ENCODE assay signal across 10 mouse cellular contexts in the genomic region with DNA sequence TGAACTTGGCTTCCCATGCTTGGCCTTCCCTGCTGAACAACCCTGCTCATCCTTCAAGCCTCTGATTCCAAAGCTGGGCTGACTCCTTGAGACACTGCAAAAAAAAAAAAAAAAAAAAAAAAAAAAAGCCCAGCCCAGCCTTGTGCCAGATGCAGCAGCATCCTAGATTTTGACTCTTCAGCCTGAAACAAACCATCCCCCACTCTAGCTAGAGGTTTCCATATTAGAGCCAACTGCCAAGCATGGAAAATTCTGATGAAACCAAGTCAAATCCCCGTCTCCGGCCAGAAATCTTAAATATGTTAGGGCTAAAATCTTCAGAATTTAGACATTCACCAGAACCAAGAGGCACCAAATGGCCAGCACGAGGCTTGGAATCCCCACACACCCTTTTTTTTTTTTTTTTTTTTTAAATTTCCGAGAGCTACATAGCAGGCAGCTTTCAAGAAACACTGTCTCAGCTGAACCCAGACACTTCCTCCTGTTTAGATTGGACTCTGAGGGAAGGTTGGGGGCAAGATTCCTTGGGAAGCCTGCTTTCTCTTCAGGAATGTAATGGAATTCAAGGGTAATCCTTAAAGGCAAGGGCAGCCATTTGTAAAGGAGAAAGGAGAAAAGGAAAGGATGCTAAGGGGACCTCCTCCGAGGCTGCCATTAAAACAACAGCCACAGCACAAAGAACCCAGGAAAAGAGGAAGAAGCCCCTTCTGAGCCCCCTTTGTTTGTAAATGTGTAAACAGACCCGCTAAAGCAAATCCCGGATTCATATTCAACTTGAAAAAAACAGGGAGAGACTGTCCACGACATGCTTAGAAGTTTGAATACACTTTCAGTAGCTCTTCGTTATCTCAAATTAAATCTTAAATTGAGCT.
A peak's percentile ranks its signal among the peaks of the same experiment; 100 is the strongest.
DNase-seq lines count a peak whose midpoint lies in the region; ATAC-seq and TF ChIP-seq lines count a peak whose summit lies in the region.
"Had no signal": no experiment of that assay in that cellular context is flagged by ENCODE, and none has a peak within 500 bp of the region (broad histone marks: within the 10 kb centered on the region; RNA-seq: fewer than 3 reads in every experiment).

No protein-coding gene starts in this region.

- no peaks in the 10 kb centered on the region for H3K36me3 ChIP-seq in heart, embryonic 11.5 days (ENCODE audit: control insufficient read depth, insufficient read depth, low read length)
- no peaks in the 10 kb centered on the region for H3K36me3 ChIP-seq in midbrain, embryonic 10.5 days
- no peaks in the 10 kb centered on the region for H3K36me3 ChIP-seq in midbrain, postnatal 0 days (ENCODE audit: insufficient read depth, low read length)
- H3K36me3 ChIP-seq in intestine, embryonic 14.5 days (ENCODE audit: control insufficient read depth, insufficient read depth, low read length), result no peaks in the 10 kb centered on the region

- DNase-seq in heart, adult 9 months (ENCODE audit: low spot score in 2 of 2), result no peak
- peak; percentile 31 for DNase-seq in midbrain, embryonic 10.5 days (ENCODE audit: low spot score)
- DNase-seq in midbrain, postnatal 0 days (ENCODE audit: low spot score), result no peak
- peak; percentile 63 for DNase-seq in intestine, embryonic 14.5 days (ENCODE audit: low spot score)
- peak; percentile 49 for DNase-seq in yolk sac, embryonic 10.5 days (ENCODE audit: low spot score)
- DNase-seq in retina, embryonic 14.5 days (ENCODE audit: low spot score), result no peak
- no peak for DNase-seq in spleen, postnatal 10 days (ENCODE audit: low spot score in 2 of 2)
- DNase-seq: cerebellum, adult 8-10 months had no signal

- H3K9ac ChIP-seq in heart, embryonic 11.5 days (ENCODE audit: low read depth, low read length), result no peak overlapping the region
- no peak overlapping the region for H3K9ac ChIP-seq in midbrain, postnatal 0 days (replicated peaks; ENCODE audit: low read length, poor library complexity, severe bottlenecking)
- no peak overlapping the region for H3K9ac ChIP-seq in intestine, embryonic 14.5 days (ENCODE audit: low read length)

- no peak overlapping the region for H3K4me2 ChIP-seq in heart, embryonic 11.5 days
- no peak overlapping the region for H3K4me2 ChIP-seq in midbrain, postnatal 0 days (ENCODE audit: low read depth, low read length, poor library complexity, severe bottlenecking)
- H3K4me2 ChIP-seq in intestine, embryonic 14.5 days (ENCODE audit: low read length), result peak overlapping the region; percentile 28

- H3K27ac ChIP-seq in heart, embryonic 11.5 days (ENCODE audit: low read depth, low read length), result 0 out of 2 replicates have a peak overlapping the region, but pooled peaks have one; percentile 35
- H3K27ac ChIP-seq in midbrain, embryonic 10.5 days (replicated peaks), result peak overlapping the region; percentile 79
- no peak overlapping the region for H3K27ac ChIP-seq in midbrain, postnatal 0 days (ENCODE audit: low read depth, low read length)
- H3K27ac ChIP-seq in intestine, embryonic 14.5 days (ENCODE audit: low read depth), result peak overlapping the region; percentile 90
- H3K27ac ChIP-seq: left cerebral cortex, adult 2 months had no signal

- TF ChIP-seq CTCF in midbrain, postnatal 0 days (IDR thresholded peaks at IDR 0.05), result no peak

- peaks cover 3% of the 10 kb centered on the region; the same call in 1 of the 2 replicates for H3K4me1 ChIP-seq in heart, embryonic 11.5 days (ENCODE audit: control insufficient read depth, insufficient read depth, low read length)
- peaks cover 60% of the 10 kb centered on the region for H3K4me1 ChIP-seq in midbrain, embryonic 10.5 days
- peaks cover 9% of the 10 kb centered on the region for H3K4me1 ChIP-seq in midbrain, postnatal 0 days (ENCODE audit: insufficient read depth, low read length)
- H3K4me1 ChIP-seq in intestine, embryonic 14.5 days (replicated peaks; ENCODE audit: control insufficient read depth, insufficient read depth, low read length), result peaks cover 18% of the 10 kb centered on the region

- H3K4me3 ChIP-seq in heart, embryonic 11.5 days (ENCODE audit: low read depth, low read length), result no peak overlapping the region
- peak overlapping the region; percentile 14; the same call in 1 of the 2 replicates for H3K4me3 ChIP-seq in midbrain, embryonic 10.5 days
- no peak overlapping the region for H3K4me3 ChIP-seq in midbrain, postnatal 0 days (ENCODE audit: low read depth, low read length)
- H3K4me3 ChIP-seq in intestine, embryonic 14.5 days (ENCODE audit: low read depth, low read length), result no peak overlapping the region
- H3K4me3 ChIP-seq: left cerebral cortex, adult 2 months had no signal

- H3K9me3 ChIP-seq in heart, embryonic 11.5 days (replicated peaks; ENCODE audit: control insufficient read depth, low read length), result no peaks in the 10 kb centered on the region
- H3K9me3 ChIP-seq in midbrain, embryonic 10.5 days (replicated peaks), result no peaks in the 10 kb centered on the region
- no peaks in the 10 kb centered on the region for H3K9me3 ChIP-seq in midbrain, postnatal 0 days (ENCODE audit: low read length)
- H3K9me3 ChIP-seq in intestine, embryonic 14.5 days (ENCODE audit: control insufficient read depth, low read length), result no peaks in the 10 kb centered on the region

- no peaks in the 10 kb centered on the region; the same call in 1 of the 2 replicates for H3K27me3 ChIP-seq in heart, embryonic 11.5 days (ENCODE audit: control insufficient read depth, insufficient read depth, low read length)
- H3K27me3 ChIP-seq in midbrain, embryonic 10.5 days (ENCODE audit: low read depth, poor library complexity, severe bottlenecking), result peaks cover 56% of the 10 kb centered on the region
- H3K27me3 ChIP-seq in midbrain, postnatal 0 days (ENCODE audit: insufficient read depth, low read length), result no peaks in the 10 kb centered on the region
- no peaks in the 10 kb centered on the region for H3K27me3 ChIP-seq in intestine, embryonic 14.5 days (replicated peaks; ENCODE audit: control insufficient read depth, insufficient read depth, low read length)

- ATAC-seq in heart, embryonic 11.5 days (replicated peaks; ENCODE audit: insufficient number of reproducible peaks, low FRiP score, low TSS enrichment), result no peak
- no peak for ATAC-seq in midbrain, postnatal 0 days (ENCODE audit: low FRiP score)
- no peak; the same call in 1 of the 2 replicates for ATAC-seq in intestine, embryonic 14.5 days (replicated peaks; ENCODE audit: low FRiP score, low TSS enrichment, low read depth)

- 33% methylated on average over 9 of the region's 9 CpGs for WGBS in heart, embryonic 11.5 days (ENCODE audit: insufficient replicate concordance)
- WGBS in midbrain, embryonic 10.5 days, result 18% methylated on average over 9 of the region's 9 CpGs
- WGBS in midbrain, postnatal 0 days, result 25% methylated on average over 9 of the region's 9 CpGs
- 15% methylated on average over 9 of the region's 9 CpGs for WGBS in intestine, embryonic 14.5 days

Comparison
In these comparisons a context has a peak if more than half of its experiments do, and no peak if none do; other contexts are left out.
1. DNase-seq: peak in midbrain, embryonic 10.5 days (single experiment), intestine, embryonic 14.5 days (single experiment) and yolk sac, embryonic 10.5 days (single experiment); none in heart, adult 9 months (0 of 2), midbrain, postnatal 0 days (single experiment), retina, embryonic 14.5 days (single experiment) and spleen, postnatal 10 days (0 of 2).